ENCODE assay signal across 8 mouse cellular contexts in genomic region chr2:153995770-153996169, GRCm38 (mm10). TPM values are rescaled to one million over a fixed set of nuclear protein-coding genes. Genes with fewer than 3 reads are reported as not detected.
DNase-seq lines count a peak whose midpoint lies in the region; ATAC-seq and TF ChIP-seq lines count a peak whose summit lies in the region.

No protein-coding gene starts in this region.

- H3K4me2 ChIP-seq in midbrain, embryonic 15.5 days, result no peak overlapping the region

- no peak overlapping the region for H3K27ac ChIP-seq in midbrain, embryonic 10.5 days (replicated peaks)
- no peak overlapping the region for H3K27ac ChIP-seq in midbrain, embryonic 15.5 days
- no peak overlapping the region for H3K27ac ChIP-seq in liver, adult 2 months (replicated peaks; ENCODE audit: insufficient read depth, low read depth, low read length)
- H3K27ac ChIP-seq in olfactory bulb, adult 2 months (ENCODE audit: insufficient read depth, low read depth, low read length), result no peak overlapping the region
- H3K27ac ChIP-seq in thymus, adult 2 months (ENCODE audit: control insufficient read depth, insufficient read depth, low read length), result no peak overlapping the region

- 10% methylated on average over 7 of the region's 7 CpGs for WGBS in midbrain, embryonic 10.5 days
- 2% methylated on average over 7 of the region's 7 CpGs for WGBS in midbrain, embryonic 15.5 days
- WGBS in liver, adult 2 months, result 3% methylated on average over 7 of the region's 7 CpGs
- 5% methylated on average over 7 of the region's 7 CpGs for WGBS in olfactory bulb, adult 2 months
- 9% methylated on average over 7 of the region's 7 CpGs for WGBS in thymus, adult 2 months

- no peak for ATAC-seq in midbrain, embryonic 15.5 days (replicated peaks)

- no peaks in the 10 kb centered on the region for H3K27me3 ChIP-seq in midbrain, embryonic 10.5 days (ENCODE audit: low read depth, poor library complexity, severe bottlenecking)
- H3K27me3 ChIP-seq in midbrain, embryonic 15.5 days (replicated peaks), result no peaks in the 10 kb centered on the region
- 0 out of 2 replicates have a peak, but pooled peaks cover 2% of the 10 kb centered on the region for H3K27me3 ChIP-seq in liver, adult 2 months (ENCODE audit: control insufficient read depth, insufficient read depth, low read length)
- H3K27me3 ChIP-seq in thymus, adult 2 months (ENCODE audit: control insufficient read depth, insufficient read depth, low read length), result no peaks in the 10 kb centered on the region

- no peaks in the 10 kb centered on the region for H3K9me3 ChIP-seq in midbrain, embryonic 10.5 days (replicated peaks)
- H3K9me3 ChIP-seq in midbrain, embryonic 15.5 days, result no peaks in the 10 kb centered on the region

- no peak overlapping the region for H3K4me3 ChIP-seq in midbrain, embryonic 10.5 days
- H3K4me3 ChIP-seq in midbrain, embryonic 15.5 days, result no peak overlapping the region
- no peak overlapping the region for H3K4me3 ChIP-seq in liver, adult 2 months (ENCODE audit: insufficient read depth, low read depth, low read length)
- no peak overlapping the region for H3K4me3 ChIP-seq in olfactory bulb, adult 2 months (ENCODE audit: insufficient read depth, low read depth, low read length)
- no peak overlapping the region for H3K4me3 ChIP-seq in thymus, adult 2 months (ENCODE audit: control insufficient read depth, insufficient read depth, low read length)

- no peaks in the 10 kb centered on the region for H3K4me1 ChIP-seq in midbrain, embryonic 10.5 days
- no peaks in the 10 kb centered on the region for H3K4me1 ChIP-seq in midbrain, embryonic 15.5 days
- no peaks in the 10 kb centered on the region for H3K4me1 ChIP-seq in liver, adult 2 months (ENCODE audit: control insufficient read depth, insufficient read depth, low read length)
- H3K4me1 ChIP-seq in olfactory bulb, adult 2 months (ENCODE audit: control insufficient read depth, insufficient read depth, low read length), result no peaks in the 10 kb centered on the region
- no peaks in the 10 kb centered on the region for H3K4me1 ChIP-seq in thymus, adult 2 months (replicated peaks; ENCODE audit: control insufficient read depth, insufficient read depth, low read length)

- H3K79me2 ChIP-seq in liver, adult 2 months (ENCODE audit: control insufficient read depth, insufficient read depth, low read length), result no peaks in the 10 kb centered on the region

- H3K36me3 ChIP-seq in midbrain, embryonic 10.5 days, result no peaks in the 10 kb centered on the region
- no peaks in the 10 kb centered on the region for H3K36me3 ChIP-seq in midbrain, embryonic 15.5 days (replicated peaks)
- no peaks in the 10 kb centered on the region for H3K36me3 ChIP-seq in liver, adult 2 months (ENCODE audit: control insufficient read depth, insufficient read depth, low read length)
- no peaks in the 10 kb centered on the region for H3K36me3 ChIP-seq in thymus, adult 2 months (ENCODE audit: control insufficient read depth, insufficient read depth, low read length)

- DNase-seq in midbrain, embryonic 10.5 days (ENCODE audit: low spot score), result peak; percentile 73
- DNase-seq in cerebellum, postnatal 25 days, result peak; percentile 82 to 89
- DNase-seq in gastrocnemius, postnatal 4 days (ENCODE audit: low spot score in 2 of 2), result peak; percentile 72 to 74
- peak; percentile 88 for DNase-seq in kidney, postnatal 10 days
- DNase-seq in liver, adult 2 months (ENCODE audit: extremely low read depth, low read depth, low spot score), result peak; percentile 41
- DNase-seq in thymus, adult 2 months, result peak; percentile 60

- peak; percentile 96 for TF ChIP-seq CTCF in liver, adult 2 months (IDR thresholded peaks at IDR 0.05; ENCODE audit: low read depth, low read length)
- TF ChIP-seq CTCF in olfactory bulb, adult 2 months (IDR thresholded peaks at IDR 0.05; ENCODE audit: insufficient read depth, low read depth, low read length), result peak; percentile 47; the same call in 1 of the 2 replicates
- peak; percentile 77 for TF ChIP-seq CTCF in thymus, adult 2 months (IDR thresholded peaks at IDR 0.05; ENCODE audit: borderline replicate concordance, control insufficient read depth, extremely low read depth, insufficient read depth, low read length, poor library complexity)

- H3K9ac ChIP-seq in midbrain, embryonic 15.5 days, result no peak overlapping the region
- no peak overlapping the region for H3K9ac ChIP-seq in liver, adult 2 months (ENCODE audit: low read depth, low read length)

- no peak for TF ChIP-seq POLR2A in liver, adult 2 months (IDR thresholded peaks at IDR 0.05; ENCODE audit: extremely low read depth, insufficient read depth, low read length)
- no peak for TF ChIP-seq POLR2A in olfactory bulb, adult 2 months (IDR thresholded peaks at IDR 0.05; ENCODE audit: insufficient read depth, low read depth, low read length)
- TF ChIP-seq POLR2A in thymus, adult 2 months (IDR thresholded peaks at IDR 0.05; ENCODE audit: control insufficient read depth, extremely low read depth, insufficient read depth, low read length, poor library complexity), result no peak

RNA-seq across cellular contexts. Expression of gene Bpifa2, which starts 12.3 kb away (rescaled TPM):
- not detected in 2 replicates for polyA plus RNA-seq in midbrain, embryonic 10.5 days (2016; fragmentation: Nextera tagmentation; extraction: Ambion mirVana)
- not detected in 2 replicates for polyA plus RNA-seq in midbrain, embryonic 15.5 days (2015; fragmentation: Nextera tagmentation; extraction: Ambion mirVana)
- not detected for total RNA-seq in gastrocnemius, postnatal 4 days (2021)
- not detected in 2 replicates for total RNA-seq in liver, adult 2 months (2014; rRNA removed)
- polyA plus RNA-seq in liver, adult 2 months (2012; rRNA removed), result not detected in 2 replicates
- polyA plus RNA-seq in olfactory bulb, adult 2 months (2012; ENCODE audit: insufficient read depth, insufficient read length, low replicate concordance, missing spikeins), result not detected in 2 replicates
- 0.22 TPM in 1 of 2 replicates, not detected in the other for polyA plus RNA-seq in thymus, adult 2 months (2012; rRNA removed)

RNA-seq across cellular contexts. Expression of gene Bpifa6, which starts 21.0 kb away (rescaled TPM):
- not detected in 2 replicates for polyA plus RNA-seq in midbrain, embryonic 10.5 days (2016; fragmentation: Nextera tagmentation; extraction: Ambion mirVana)
- polyA plus RNA-seq in midbrain, embryonic 15.5 days (2015; fragmentation: Nextera tagmentation; extraction: Ambion mirVana), result not detected in 2 replicates
- not detected for total RNA-seq in gastrocnemius, postnatal 4 days (2021)
- not detected in 2 replicates for total RNA-seq in liver, adult 2 months (2014; rRNA removed)
- polyA plus RNA-seq in liver, adult 2 months (2012; rRNA removed), result not detected in 2 replicates
- not detected in 2 replicates for polyA plus RNA-seq in olfactory bulb, adult 2 months (2012; ENCODE audit: insufficient read depth, insufficient read length, low replicate concordance, missing spikeins)
- polyA plus RNA-seq in thymus, adult 2 months (2012; rRNA removed), result not detected in 2 replicates

RNA-seq across cellular contexts. Expression of gene Bpifb4, which starts 57.8 kb away (rescaled TPM):
- polyA plus RNA-seq in midbrain, embryonic 10.5 days (2016; fragmentation: Nextera tagmentation; extraction: Ambion mirVana), result 0.10 TPM in 1 of 2 replicates, not detected in the other
- not detected in 2 replicates for polyA plus RNA-seq in midbrain, embryonic 15.5 days (2015; fragmentation: Nextera tagmentation; extraction: Ambion mirVana)
- total RNA-seq in gastrocnemius, postnatal 4 days (2021), result not detected
- total RNA-seq in liver, adult 2 months (2014; rRNA removed), result not detected in 2 replicates
- not detected in 2 replicates for polyA plus RNA-seq in liver, adult 2 months (2012; rRNA removed)
- polyA plus RNA-seq in olfactory bulb, adult 2 months (2012; ENCODE audit: insufficient read depth, insufficient read length, low replicate concordance, missing spikeins), result not detected in 2 replicates
- 0.13 and 0.29 TPM in 2 replicates for polyA plus RNA-seq in thymus, adult 2 months (2012; rRNA removed)
